ENCODE assay signal across 9 mouse cellular contexts in genomic region chr1:172412204-172412603, GRCm38 (mm10). TPM values are rescaled to one million over a fixed set of nuclear protein-coding genes. Genes with fewer than 3 reads are reported as not detected.
A peak's percentile ranks its signal among the peaks of the same experiment; 100 is the strongest.
DNase-seq lines count a peak whose midpoint lies in the region; ATAC-seq and TF ChIP-seq lines count a peak whose summit lies in the region.
"Had no signal": no experiment of that assay in that cellular context is flagged by ENCODE, and none has a peak within 500 bp of the region (broad histone marks: within the 10 kb centered on the region; RNA-seq: fewer than 3 reads in every experiment).

No protein-coding gene starts in this region.

- no peak overlapping the region for H3K4me3 ChIP-seq in intestine, postnatal 0 days (ENCODE audit: low read depth, low read length)
- H3K4me3 ChIP-seq in midbrain, embryonic 13.5 days (replicated peaks), result no peak overlapping the region

- no peaks in the 10 kb centered on the region for H3K4me1 ChIP-seq in intestine, postnatal 0 days (replicated peaks; ENCODE audit: control insufficient read depth, insufficient read depth, low read length)
- H3K4me1 ChIP-seq in midbrain, embryonic 13.5 days (replicated peaks), result no peaks in the 10 kb centered on the region

- peak; percentile 98 for TF ChIP-seq CTCF in intestine, postnatal 0 days (IDR thresholded peaks at IDR 0.05; ENCODE audit: low read depth)

- H3K9me3 ChIP-seq in intestine, postnatal 0 days (ENCODE audit: control insufficient read depth), result no peaks in the 10 kb centered on the region
- H3K9me3 ChIP-seq in midbrain, embryonic 13.5 days, result no peaks in the 10 kb centered on the region

- H3K9ac ChIP-seq in intestine, postnatal 0 days (ENCODE audit: low read depth, low read length), result no peak overlapping the region
- no peak overlapping the region for H3K9ac ChIP-seq in midbrain, embryonic 13.5 days (replicated peaks)

- no peak overlapping the region for H3K27ac ChIP-seq in intestine, postnatal 0 days (ENCODE audit: low read depth, low read length)
- H3K27ac ChIP-seq in midbrain, embryonic 13.5 days, result no peak overlapping the region
- H3K27ac ChIP-seq: macrophage had no signal

- ATAC-seq in intestine, postnatal 0 days, result peak; percentile 60; the same call in 1 of the 2 replicates
- ATAC-seq in midbrain, embryonic 13.5 days, result peak; percentile 92
- ATAC-seq in inflammation-experienced regulatory T-cells, adult 6 months, result no peak

- peak; percentile 43 for DNase-seq in adipocyte (ENCODE audit: low spot score)
- DNase-seq in embryo, embryonic 10.5 days (ENCODE audit: low spot score), result peak; percentile 90
- DNase-seq in gastrocnemius, postnatal 25 days, result peak; percentile 26
- peak; percentile 85 for DNase-seq in left cerebral cortex, postnatal 4 days
- peak; percentile 33 for DNase-seq in spleen, adult 12 weeks (ENCODE audit: low spot score)

- WGBS in intestine, postnatal 0 days, result 2% methylated on average over 5 of the region's 5 CpGs
- 0% methylated on average over 5 of the region's 5 CpGs for WGBS in midbrain, embryonic 13.5 days

- intact Hi-C loops in left cerebral cortex, postnatal 4 days (cut with DNase I), result loop anchor here (2.0 to 5.0 kb wide), 2 partner anchors 77 to 220 kb away; partner anchors contain the start of gene Dusp23

- no peak overlapping the region for H3K4me2 ChIP-seq in intestine, postnatal 0 days (replicated peaks; ENCODE audit: low read depth)
- H3K4me2 ChIP-seq in midbrain, embryonic 13.5 days (replicated peaks), result no peak overlapping the region

- no peaks in the 10 kb centered on the region; the same call in 1 of the 2 replicates for H3K27me3 ChIP-seq in intestine, postnatal 0 days (replicated peaks; ENCODE audit: control insufficient read depth, insufficient read depth, low read length)
- H3K27me3 ChIP-seq in midbrain, embryonic 13.5 days, result peaks cover 4% of the 10 kb centered on the region

- no peaks in the 10 kb centered on the region for H3K36me3 ChIP-seq in intestine, postnatal 0 days (ENCODE audit: control insufficient read depth, insufficient read depth)
- no peaks in the 10 kb centered on the region for H3K36me3 ChIP-seq in midbrain, embryonic 13.5 days

RNA-seq across cellular contexts. Expression of gene Pigm, which starts 35.9 kb away (rescaled TPM):
- 1 to 10 TPM; 3.4 to 3.6 TPM for total RNA-seq in gastrocnemius, postnatal 25 days (2021)
- 4.3 and 4.4 TPM in 2 replicates for polyA plus RNA-seq in intestine, postnatal 0 days (2015; fragmentation: Nextera tagmentation; extraction: Ambion mirVana)
- 10 to 100 TPM; 11.1 TPM for total RNA-seq in left cerebral cortex, postnatal 4 days (2021)
- 4.9 and 5.7 TPM in 2 replicates for polyA plus RNA-seq in midbrain, embryonic 13.5 days (2015; fragmentation: Nextera tagmentation; extraction: Ambion mirVana)
- polyA plus RNA-seq in inflammation-experienced regulatory T-cells, adult 6 months (2017; shearing (Covaris generic)), result 1 to 10 TPM; 4.9 to 6.3 (median 5.7) TPM

Comparison
In these comparisons a context has a peak if more than half of its experiments do, and no peak if none do; other contexts are left out.
1. DNase-seq: peak in every context shown above with its lines; median percentile 90 in embryo, embryonic 10.5 days; 85 in left cerebral cortex, postnatal 4 days; 43 in adipocyte; 33 in spleen, adult 12 weeks; 26 in gastrocnemius, postnatal 25 days.